Mouse (Mus musculus) C2C12 (cell line): Measurements from ENCODE around the gene Ifi35. TPM values are rescaled to one million over a fixed set of nuclear protein-coding genes. Genes with fewer than 3 reads are reported as not detected.
"Not testable (repeated sequence)": the region's sequence is repeated elsewhere in the genome, so short reads cannot be mapped to it uniquely, and the experiment has no call there.

Experiments
- H3K27me3 ChIP-seq: one replicate; pipeline ENCODE4 v1.6.1; 2011; ENCODE audit not compliant: control insufficient read depth, insufficient read depth, insufficient read length
- H3K36me3 ChIP-seq: one replicate; pipeline ENCODE4 v1.6.1; 2011; ENCODE audit not compliant: control insufficient read depth, insufficient read depth
- H3K4me3 ChIP-seq: one replicate; pipeline ENCODE4 v1.5.1; 2011; ENCODE audit warnings: mild to moderate bottlenecking, control low read depth; ENCODE audit not compliant: poor library complexity, insufficient read depth, severe bottlenecking
- H3K79me2 ChIP-seq: one replicate; pipeline ENCODE4 v1.6.1; 2011; ENCODE audit not compliant: control insufficient read depth, insufficient read depth
- H3K79me3 ChIP-seq: one replicate; pipeline ENCODE4 v1.6.1; 2011; ENCODE audit warnings: low read depth, control low read depth
- H3ac ChIP-seq: one replicate; pipeline ENCODE3; 2011; ENCODE audit warnings: low read depth; ENCODE audit not compliant: control insufficient read depth, insufficient read length
- CEBPB ChIP-seq: IDR thresholded peaks from one replicate; pipeline ENCODE4 v1.6.1; 2011; ENCODE audit warnings: low read depth, mild to moderate bottlenecking, control low read depth, moderate library complexity
- CTCF ChIP-seq: IDR thresholded peaks from one replicate; pipeline ENCODE4 v1.5.1; 2011; ENCODE audit not compliant: control insufficient read depth, insufficient read depth, insufficient read length
- FOSL1 ChIP-seq: IDR thresholded peaks from one replicate; pipeline ENCODE4 v1.8.0; 2011; ENCODE audit warnings: mild to moderate bottlenecking, low read length; ENCODE audit not compliant: poor library complexity, insufficient read depth, severe bottlenecking
- MAX ChIP-seq: IDR thresholded peaks from one replicate; pipeline ENCODE4 v1.6.1; 2011; ENCODE audit warnings: mild to moderate bottlenecking, control low read depth
- MYOD1 ChIP-seq: IDR thresholded peaks from one replicate; pipeline ENCODE4 v1.6.1; 2011; ENCODE audit warnings: low read depth; ENCODE audit not compliant: control insufficient read depth, insufficient read length
- MYOG ChIP-seq: IDR thresholded peaks from one replicate; pipeline ENCODE4 v1.6.1; 2011; ENCODE audit not compliant: control insufficient read depth, insufficient read length; ENCODE audit errors: extremely low read depth
- USF1 ChIP-seq: IDR thresholded peaks from one replicate; pipeline ENCODE4 v1.6.1; 2011; ENCODE audit warnings: low read depth, mild to moderate bottlenecking, control low read depth, moderate library complexity
- polyA plus RNA-seq: library from polyadenylated mRNA; unstranded; fragments of >200 nt; fragmentation: generic; extraction: Trizol; gene quantifications from one replicate; pipeline ENCODE4 v1.2.1, GENCODE M21; 2012; ENCODE audit warnings: missing spikeins

Gene Ifi35
- polyA plus RNA-seq, 1 experiment, result 23.4 TPM

DNA sequence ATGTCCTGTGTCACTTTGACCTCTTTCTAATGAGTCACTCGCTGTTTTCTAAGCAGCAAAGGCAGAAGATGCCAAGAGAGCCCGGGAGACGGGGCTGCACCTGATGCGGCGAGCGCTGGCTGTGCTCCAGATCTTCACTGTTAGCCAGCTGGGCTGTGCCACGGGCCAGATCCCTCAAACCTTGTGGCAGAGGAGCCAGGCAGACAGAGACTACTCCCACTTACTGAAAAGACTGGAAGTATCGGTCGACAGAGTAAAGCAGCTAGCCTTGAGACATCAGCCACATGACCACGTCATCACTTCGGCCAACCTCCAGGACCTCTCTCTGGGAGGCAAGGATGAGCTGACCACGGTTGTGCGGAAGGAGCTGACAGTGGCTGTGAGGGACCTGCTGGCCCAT lies 14.8 kb upstream of the Ifi35 start:
- H3K36me3 ChIP-seq, result peaks cover 68% of the 10 kb centered on the region
- H3ac ChIP-seq, result no peak overlapping the region
- H3K79me2 ChIP-seq, result peaks cover 7% of the 10 kb centered on the region
- no peaks in the 10 kb centered on the region for H3K27me3 ChIP-seq
- peaks cover 4% of the 10 kb centered on the region for H3K79me3 ChIP-seq
- TF ChIP-seq USF1 (no peak), MYOD1 (no peak), CTCF (no peak), FOSL1 (no peak), CEBPB (no peak), MYOG (no peak), MAX (no peak)
- no peak overlapping the region for H3K4me3 ChIP-seq

DNA sequence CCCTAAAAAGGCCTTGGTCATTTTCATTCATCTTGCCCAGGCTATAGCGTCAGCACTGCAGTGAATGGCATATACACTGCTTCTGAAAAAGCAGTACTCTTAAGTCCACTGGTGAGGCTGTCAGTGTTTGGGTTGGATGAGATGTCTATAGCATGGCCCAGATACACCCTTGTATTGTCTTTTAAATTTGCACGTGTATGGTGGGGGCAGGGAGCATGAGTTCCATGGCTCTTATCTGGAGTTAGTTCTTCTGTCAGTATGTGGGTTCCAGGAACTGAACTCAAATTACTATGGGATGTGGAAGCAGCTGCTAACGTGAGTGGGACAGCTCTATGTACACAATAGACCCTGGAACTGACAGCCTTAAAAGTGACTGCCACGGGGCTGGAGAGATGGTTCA lies 12.4 kb upstream of the Ifi35 start:
- peaks cover 49% of the 10 kb centered on the region for H3K36me3 ChIP-seq

DNA sequence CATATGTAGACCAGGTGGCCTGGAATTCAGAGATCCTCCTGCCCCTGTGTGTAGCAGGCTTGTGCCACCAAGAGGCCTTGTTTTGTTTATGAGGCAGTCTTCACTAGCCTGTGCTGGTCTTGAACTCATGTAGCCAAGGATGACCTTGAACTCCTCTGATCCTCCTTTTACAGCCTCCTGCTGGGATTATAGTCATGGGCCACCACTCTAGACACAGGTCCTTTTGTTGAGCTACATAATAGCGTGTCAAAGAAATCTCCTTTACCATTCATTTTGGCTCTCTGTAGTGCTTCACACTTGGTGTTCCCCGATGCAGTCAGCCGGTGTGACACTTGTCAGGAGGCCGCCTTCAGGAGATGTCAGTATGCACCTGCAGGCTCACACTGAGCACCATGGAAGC lies 11.3 kb upstream of the Ifi35 start:
- no peak overlapping the region for H3K4me3 ChIP-seq
- no peak overlapping the region for H3ac ChIP-seq
- H3K79me3 ChIP-seq, result no peaks in the 10 kb centered on the region

More for the DNA sequence above, 12.4 kb upstream of the Ifi35 start:
- no peaks in the 10 kb centered on the region for H3K27me3 ChIP-seq
- no peaks in the 10 kb centered on the region for H3K79me2 ChIP-seq
- H3ac ChIP-seq, result no peak overlapping the region
- H3K79me3 ChIP-seq, result no peaks in the 10 kb centered on the region
- TF ChIP-seq FOSL1 (no peak), CTCF (no peak), USF1 (no peak), MYOD1 (no peak), MAX (no peak), MYOG (no peak), CEBPB (no peak)
- no peak overlapping the region for H3K4me3 ChIP-seq

GRCm38 (mm10) chr11:101438006-101438405 lies 10.2 kb upstream of the Ifi35 start:
- not testable (repeated sequence) for H3K4me3 ChIP-seq, H3K79me2 ChIP-seq, H3ac ChIP-seq, H3K27me3 ChIP-seq, H3K79me3 ChIP-seq
- peaks cover 34% of the 10 kb centered on the region for H3K36me3 ChIP-seq

More for the DNA sequence above, 11.3 kb upstream of the Ifi35 start:
- TF ChIP-seq FOSL1, result no peak
- no peak for TF ChIP-seq CEBPB
- Histone ChIP-seq H3K79me2 (no peaks in the 10 kb centered on the region), H3K27me3 (no peaks in the 10 kb centered on the region), H3K36me3 (peaks cover 38% of the 10 kb centered on the region)

DNA sequence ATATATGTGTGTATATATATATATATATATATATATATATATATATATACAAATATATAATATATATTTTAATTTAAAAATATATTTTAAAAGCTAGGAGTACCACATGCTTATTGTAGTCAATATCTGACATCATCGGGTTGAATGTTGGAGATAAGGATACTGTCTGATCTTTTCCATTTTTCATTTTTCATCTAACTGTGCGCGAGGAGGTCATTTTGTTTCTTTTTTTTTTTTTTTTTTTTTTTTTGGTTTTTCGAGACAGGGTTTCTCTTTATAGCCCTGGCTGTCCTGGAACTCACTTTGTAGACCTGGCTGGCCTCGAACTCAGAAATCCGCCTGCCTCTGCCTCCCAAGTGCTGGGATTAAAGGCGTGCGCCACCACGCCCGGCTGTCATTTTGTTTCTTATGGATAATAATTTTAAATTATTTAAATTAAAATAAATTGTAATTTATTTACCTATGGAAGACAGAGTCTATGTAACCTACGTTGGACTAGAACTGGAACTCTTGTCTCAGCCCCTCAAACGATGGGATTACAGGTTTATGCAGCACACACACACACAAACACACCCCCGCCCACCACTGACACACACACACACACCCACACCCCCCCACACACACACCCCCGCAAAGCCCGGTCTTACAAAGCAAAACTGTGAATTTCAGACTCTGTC lies 6.6 kb upstream of the Ifi35 start:
- Histone ChIP-seq H3K79me2 (peaks cover 34% of the 10 kb centered on the region), H3K36me3 (peaks cover 37% of the 10 kb centered on the region), H3K79me3 (peaks cover 29% of the 10 kb centered on the region), H3K4me3 (peak overlapping the region; percentile 21)
- H3K27me3 ChIP-seq, H3ac ChIP-seq: not testable (repeated sequence)

- H3K4me3 ChIP-seq, result peak within 1 kb of the TSS; percentile 95
- peaks cover 34% of the 10 kb centered on the region for H3K79me2 ChIP-seq
- H3K36me3 ChIP-seq, result peaks cover 37% of the 10 kb centered on the region
- no peaks in the 10 kb centered on the region for H3K27me3 ChIP-seq
- peaks cover 29% of the 10 kb centered on the region for H3K79me3 ChIP-seq
- TF ChIP-seq CTCF (peak; percentile 60), MYOG (no peak), USF1 (peak; percentile 30), FOSL1 (peak; percentile 15), MAX (peak; percentile 56)
- H3ac ChIP-seq, result peak within 1 kb of the TSS; percentile 86
Observed at GRCm38 (mm10) chr11:101442127-101442693, 6.0 kb upstream of the Ifi35 start, which contains the start of gene Rpl27. Gene Rpl27 (plus strand): TSS chr11:101442298.
